Comparison of ENCODE assay signal across 29 mouse cellular contexts in the genomic region with DNA sequence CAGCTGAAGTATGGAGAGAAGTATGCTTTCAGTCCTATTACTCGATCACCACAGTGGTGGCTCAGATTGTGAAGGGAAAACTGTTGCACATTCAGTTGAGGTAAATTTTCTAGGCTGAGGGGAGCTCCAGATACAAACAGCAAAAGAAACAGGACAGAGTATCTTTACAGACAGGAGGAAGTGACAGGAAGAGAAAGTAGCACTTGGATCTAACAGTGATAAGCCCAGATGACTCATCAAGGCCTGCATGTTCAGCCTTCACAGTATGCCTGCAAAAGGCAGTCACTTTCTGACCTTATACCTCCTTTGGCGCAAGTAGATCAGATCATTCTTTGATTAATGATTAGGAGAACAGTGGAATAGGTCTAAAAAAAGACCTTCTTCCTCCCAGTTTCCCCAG.
A peak's percentile ranks its signal among the peaks of the same experiment; 100 is the strongest.
DNase-seq lines count a peak whose midpoint lies in the region; ATAC-seq and TF ChIP-seq lines count a peak whose summit lies in the region.
"Had no signal": no experiment of that assay in that cellular context is flagged by ENCODE, and none has a peak within 500 bp of the region (broad histone marks: within the 10 kb centered on the region; RNA-seq: fewer than 3 reads in every experiment).

No protein-coding gene starts in this region.

- no peaks in the 10 kb centered on the region for H3K4me1 ChIP-seq in kidney, postnatal 0 days (replicated peaks; ENCODE audit: insufficient read depth, low read length)
- H3K4me1 ChIP-seq in kidney, adult 2 months (ENCODE audit: control insufficient read depth, insufficient read depth, low read length) = no peaks in the 10 kb centered on the region
- H3K4me1 ChIP-seq: embryonic facial prominence, embryonic 10.5 days; embryonic facial prominence, embryonic 13.5 days; forebrain, embryonic 12.5 days; forebrain, embryonic 15.5 days; heart, embryonic 15.5 days; hindbrain, embryonic 15.5 days had no signal

- H3K27ac ChIP-seq in kidney, postnatal 0 days = no peak overlapping the region
- H3K27ac ChIP-seq in kidney, adult 2 months (ENCODE audit: insufficient read depth, low read depth, low read length) = no peak overlapping the region
- H3K27ac ChIP-seq in layer of hippocampus, adult 2 months = no peak overlapping the region
- H3K27ac ChIP-seq: embryonic facial prominence, embryonic 10.5 days; embryonic facial prominence, embryonic 13.5 days; forebrain, embryonic 12.5 days; forebrain, embryonic 15.5 days; heart, embryonic 15.5 days; hindbrain, embryonic 15.5 days had no signal

- no peaks in the 10 kb centered on the region for H3K36me3 ChIP-seq in kidney, postnatal 0 days (ENCODE audit: insufficient read depth, low read length)
- no peaks in the 10 kb centered on the region for H3K36me3 ChIP-seq in kidney, adult 2 months (ENCODE audit: control insufficient read depth, insufficient read depth, low read length)
- H3K36me3 ChIP-seq: embryonic facial prominence, embryonic 10.5 days; embryonic facial prominence, embryonic 13.5 days; forebrain, embryonic 12.5 days; forebrain, embryonic 15.5 days; G1E; heart, embryonic 12.5 days; heart, embryonic 15.5 days; hindbrain, embryonic 15.5 days had no signal

- TF ChIP-seq CTCF in kidney, postnatal 0 days (IDR thresholded peaks at IDR 0.05; ENCODE audit: low read depth) = no peak
- TF ChIP-seq CTCF in kidney, adult 2 months (conservative IDR thresholded peaks at IDR 0.05; ENCODE audit: insufficient read depth, insufficient read length, low read depth, low read length) = no peak
- no peak for TF ChIP-seq CTCF in layer of hippocampus, adult 2 months (conservative IDR thresholded peaks at IDR 0.05)

- H3K9me3 ChIP-seq in kidney, postnatal 0 days (replicated peaks; ENCODE audit: low read length) = no peaks in the 10 kb centered on the region
- H3K9me3 ChIP-seq: embryonic facial prominence, embryonic 10.5 days; embryonic facial prominence, embryonic 13.5 days; forebrain, embryonic 12.5 days; forebrain, embryonic 15.5 days; G1E; heart, embryonic 12.5 days; heart, embryonic 15.5 days; hindbrain, embryonic 15.5 days had no signal

- no peak overlapping the region for H3K4me3 ChIP-seq in kidney, postnatal 0 days (replicated peaks; ENCODE audit: low read depth, low read length)
- H3K4me3 ChIP-seq in kidney, adult 2 months (ENCODE audit: insufficient read depth, low read depth, low read length) = no peak overlapping the region
- no peak overlapping the region for H3K4me3 ChIP-seq in layer of hippocampus, adult 2 months
- H3K4me3 ChIP-seq: embryonic facial prominence, embryonic 10.5 days; embryonic facial prominence, embryonic 13.5 days; erythroblast, embryonic 14.5 days; forebrain, embryonic 12.5 days; forebrain, embryonic 15.5 days; heart, embryonic 12.5 days; heart, embryonic 15.5 days; hindbrain, embryonic 15.5 days had no signal

- H3K27me3 ChIP-seq in kidney, postnatal 0 days (ENCODE audit: insufficient read depth, low read length) = no peaks in the 10 kb centered on the region
- no peaks in the 10 kb centered on the region for H3K27me3 ChIP-seq in kidney, adult 2 months (replicated peaks; ENCODE audit: control insufficient read depth, insufficient read depth, low read length)
- H3K27me3 ChIP-seq: CH12.LX; embryonic facial prominence, embryonic 13.5 days; forebrain, embryonic 12.5 days; forebrain, embryonic 15.5 days; heart, embryonic 12.5 days; heart, embryonic 15.5 days; hindbrain, embryonic 15.5 days; Patski had no signal

- ATAC-seq in kidney, postnatal 0 days (replicated peaks; ENCODE audit: low FRiP score, low read depth) = no peak
- peak; percentile 84 for ATAC-seq in common myeloid progenitor, adult 5-6 weeks (replicated peaks; ENCODE audit: low read depth, poor library complexity, severe bottlenecking)
- ATAC-seq: forebrain, embryonic 15.5 days; intestine, postnatal 0 days; Patski had no signal

- TF ChIP-seq POLR2A in kidney, adult 2 months (IDR thresholded peaks at IDR 0.05; ENCODE audit: low read depth, low read length) = no peak

- 68% methylated on average over 2 of the region's 2 CpGs for WGBS in kidney, postnatal 0 days
- 75% methylated on average over 2 of the region's 2 CpGs for WGBS in kidney, adult 2 months

- no peak overlapping the region for H3K4me2 ChIP-seq in kidney, postnatal 0 days (ENCODE audit: low read length)
- H3K4me2 ChIP-seq: embryonic facial prominence, embryonic 13.5 days; forebrain, embryonic 12.5 days; forebrain, embryonic 15.5 days; heart, embryonic 12.5 days; heart, embryonic 15.5 days; hindbrain, embryonic 15.5 days had no signal

- no peak overlapping the region for H3K9ac ChIP-seq in kidney, postnatal 0 days (ENCODE audit: low read depth, low read length)
- H3K9ac ChIP-seq: embryonic facial prominence, embryonic 13.5 days; forebrain, embryonic 12.5 days; forebrain, embryonic 15.5 days; heart, embryonic 12.5 days; heart, embryonic 15.5 days; hindbrain, embryonic 15.5 days had no signal

- DNase-seq in kidney, postnatal 0 days (ENCODE audit: low spot score) = peak; percentile 14
- no peak for DNase-seq in kidney, adult 2 months
- DNase-seq in 416B (ENCODE audit: low read depth) = peak; percentile 85
- DNase-seq in adrenal gland, postnatal 10 days = peak; percentile 18
- no peak for DNase-seq in layer of hippocampus, adult 8-10 months (ENCODE audit: low spot score in 2 of 2)
- DNase-seq in spleen, postnatal 36 days (ENCODE audit: low spot score in 2 of 2) = no peak
- DNase-seq in layer of hippocampus, adult 2 months (ENCODE audit: low spot score in 2 of 2) = no peak
- DNase-seq: B cell, adult 2 months; cerebellum, adult 2 months; cerebellum, adult 9-11 months; cerebellum, postnatal 25 days; embryo, embryonic 11 days; gastrocnemius, postnatal 25 days; heart, adult 18-20 months; heart, postnatal 10 days; heart, postnatal 4 days had no signal

Comparison
In these comparisons a context has a peak if more than half of its experiments do, and no peak if none do; other contexts are left out.
1. DNase-seq: peak in kidney, postnatal 0 days (single experiment), 416B (single experiment) and adrenal gland, postnatal 10 days (single experiment); none in kidney, adult 2 months (single experiment), layer of hippocampus, adult 8-10 months (0 of 2), spleen, postnatal 36 days (0 of 2) and layer of hippocampus, adult 2 months (0 of 2).